Mouse (Mus musculus) kidney, adult 9 months (tissue): ENCODE results near the gene Zfp90.

Experiments
- DNase-seq: peaks from one replicate; pipeline ENCODE4 v3.0.0; 2022

Zfp90 gene

DNA sequence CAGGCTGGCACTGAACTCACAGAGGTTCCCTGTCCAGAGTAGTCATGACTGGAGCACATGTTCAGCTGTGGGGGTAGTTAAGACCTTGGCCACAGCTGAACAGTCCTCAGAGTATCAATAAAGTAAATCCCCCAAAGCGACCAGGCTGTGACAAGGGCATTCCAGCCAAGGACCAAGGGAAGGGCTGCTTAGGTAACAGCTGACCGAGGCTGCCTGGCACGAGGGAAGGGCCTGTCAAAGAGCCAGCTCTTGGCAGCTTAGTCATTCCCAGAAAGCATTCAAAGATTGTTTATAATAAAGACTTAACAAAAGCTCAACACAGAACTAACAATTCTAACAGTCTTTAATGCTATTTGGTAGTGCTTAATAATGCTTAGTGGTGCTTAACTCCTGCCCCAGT lies 22.7 kb downstream of the Zfp90 start:
- peak; percentile 38 for DNase-seq

DNA sequence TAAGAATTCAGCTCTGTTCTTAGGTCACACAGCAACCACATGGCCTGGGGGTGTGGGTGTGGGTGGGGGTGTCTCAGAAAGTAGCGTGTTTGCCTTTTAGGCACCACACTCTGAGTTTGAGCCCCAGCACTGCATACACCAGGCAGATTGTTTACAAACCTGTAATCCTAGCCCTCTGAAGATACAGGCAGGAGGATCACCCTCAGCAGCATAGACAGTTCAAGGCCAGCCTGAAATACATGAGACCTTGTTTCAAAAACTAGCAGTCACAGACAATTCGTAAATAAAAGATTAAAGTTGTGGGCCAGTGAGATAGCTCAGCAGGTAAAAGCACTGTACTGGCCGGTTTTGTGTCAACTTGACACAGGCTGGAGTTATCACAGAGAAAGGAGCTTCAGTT lies 25.0 kb downstream of the Zfp90 start:
- no peak for DNase-seq

DNA sequence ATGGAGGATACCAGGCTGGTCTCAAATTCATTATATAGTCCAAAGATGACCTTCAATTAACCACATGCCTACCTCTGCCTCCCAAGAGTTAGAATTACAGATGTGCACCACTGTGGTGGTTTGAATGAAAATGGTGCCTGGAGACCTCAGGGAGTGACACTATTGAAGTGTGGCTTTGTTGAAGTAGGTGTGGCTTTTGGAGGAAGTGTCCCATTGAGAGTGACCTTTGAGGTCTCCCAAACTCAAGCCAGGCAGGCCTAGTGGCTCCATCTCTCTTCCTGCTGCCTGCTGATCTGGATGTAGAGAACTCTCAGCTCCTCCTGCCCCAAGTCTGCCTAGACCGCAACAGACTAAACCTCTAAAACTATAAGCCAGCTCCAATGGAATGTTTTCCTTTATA lies 27.6 kb downstream of the Zfp90 start:
- no peak for DNase-seq

DNA sequence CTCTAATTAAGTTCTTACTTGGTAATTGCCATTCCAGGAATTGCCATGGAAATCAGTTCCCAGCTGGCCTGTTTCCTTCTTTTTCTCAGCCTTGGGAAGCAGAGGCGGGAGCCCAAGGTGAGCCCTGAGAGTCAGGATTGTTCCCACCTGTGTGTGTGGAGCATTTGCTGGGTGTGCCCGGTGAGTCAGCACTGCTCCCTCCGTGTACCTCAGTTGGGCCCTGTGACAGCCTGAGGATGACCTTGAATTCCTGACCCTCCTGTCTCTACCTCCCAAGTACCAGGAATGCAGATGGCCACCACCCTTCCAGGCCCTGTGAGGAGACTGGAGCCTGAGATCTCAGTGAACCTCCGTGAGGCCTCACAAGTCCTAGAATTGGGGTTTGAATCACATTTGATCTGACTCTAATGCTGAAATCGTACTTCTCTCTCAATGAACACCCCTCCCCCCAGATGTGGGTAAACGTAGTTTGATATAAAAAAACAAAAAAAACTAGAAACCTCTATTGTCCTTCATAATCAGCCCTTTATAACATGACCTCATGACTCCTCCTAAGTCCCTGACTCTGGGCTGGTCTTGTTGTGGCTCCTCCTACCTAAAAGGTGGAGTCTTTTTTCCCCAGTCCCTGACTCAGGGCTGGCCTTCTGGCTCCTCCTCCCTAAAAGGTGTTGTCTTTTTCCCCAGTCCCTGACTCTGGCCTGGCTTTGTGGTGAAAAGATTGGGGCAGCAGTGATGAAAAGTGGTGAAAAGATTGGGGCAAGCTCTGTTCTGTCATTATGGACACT lies 36.4 kb downstream of the Zfp90 start:
- no peak for DNase-seq

DNA sequence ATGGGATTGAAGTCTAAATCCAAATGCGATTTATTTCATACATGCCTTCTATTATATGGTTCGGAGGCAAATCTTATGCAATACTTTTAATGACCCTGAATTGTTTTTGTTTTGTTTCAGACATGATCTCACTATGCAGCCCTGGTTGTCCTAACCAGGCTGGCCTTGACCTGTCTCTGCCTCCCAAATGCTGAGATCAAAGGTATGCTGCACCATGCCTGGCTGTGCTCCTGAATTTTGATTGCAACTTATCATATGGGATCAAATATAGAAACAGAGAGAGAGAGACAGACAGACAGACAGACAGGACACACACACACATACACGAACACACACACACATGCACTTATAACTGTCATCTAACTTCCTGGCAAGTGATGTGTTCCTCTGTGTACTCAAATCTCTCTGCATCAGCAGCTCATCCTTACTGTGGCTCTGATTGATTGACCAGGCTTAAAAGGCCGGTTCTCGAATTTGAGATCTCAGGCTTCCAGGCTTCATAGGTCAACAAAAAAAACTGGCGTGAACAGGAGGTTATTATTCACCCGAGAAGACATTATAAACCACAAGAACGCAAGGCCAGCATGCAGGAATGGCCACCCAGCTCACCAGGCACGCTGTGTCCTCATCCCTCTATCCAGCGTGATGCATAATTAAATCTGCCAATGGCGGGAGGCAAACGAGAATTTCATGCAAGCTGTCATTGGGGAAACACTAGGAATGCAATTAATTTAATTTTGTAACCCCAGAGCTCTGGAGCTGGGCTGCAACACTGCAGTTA lies 37.8 kb downstream of the Zfp90 start:
- DNase-seq = no peak

DNA sequence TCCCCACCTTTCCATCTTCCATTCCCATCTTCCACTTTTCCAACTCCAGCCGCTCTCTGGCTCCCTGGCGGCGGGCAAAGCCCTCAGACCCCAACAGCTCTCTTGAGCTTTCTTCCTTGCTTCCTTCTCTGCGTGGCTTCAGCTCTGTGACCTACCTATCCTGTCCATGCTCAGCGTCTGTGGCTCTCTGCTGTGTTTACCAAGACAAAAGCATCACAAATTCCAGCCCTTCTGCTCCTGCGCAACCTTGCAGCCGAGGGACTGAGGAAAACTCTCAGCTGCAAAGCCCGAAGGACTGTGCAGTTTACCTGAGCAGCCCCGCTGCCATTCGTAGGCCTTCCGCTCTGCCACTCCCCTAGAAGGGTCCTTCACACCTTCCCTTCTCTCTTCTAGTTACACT lies 38.9 kb downstream of the Zfp90 start:
- no peak for DNase-seq

DNA sequence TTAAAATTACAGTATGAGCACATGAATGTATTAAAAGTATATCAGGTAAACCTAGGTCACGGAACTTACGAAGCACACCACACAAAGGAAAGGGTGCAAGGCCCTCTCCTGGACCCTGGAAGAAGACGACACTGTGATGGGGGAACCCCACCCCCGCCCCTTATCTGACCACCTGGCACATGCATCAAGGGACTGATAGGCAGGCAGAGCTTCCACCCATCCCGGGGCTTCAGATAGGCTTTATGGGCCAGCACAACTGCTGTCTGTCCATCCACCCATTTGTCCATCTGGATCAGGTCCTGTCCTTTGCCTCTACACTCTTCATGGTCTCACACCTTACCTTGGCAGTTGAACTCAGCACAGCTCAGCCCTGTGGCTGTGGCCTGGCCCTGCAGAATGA lies 47.0 kb downstream of the Zfp90 start:
- DNase-seq = no peak

DNA sequence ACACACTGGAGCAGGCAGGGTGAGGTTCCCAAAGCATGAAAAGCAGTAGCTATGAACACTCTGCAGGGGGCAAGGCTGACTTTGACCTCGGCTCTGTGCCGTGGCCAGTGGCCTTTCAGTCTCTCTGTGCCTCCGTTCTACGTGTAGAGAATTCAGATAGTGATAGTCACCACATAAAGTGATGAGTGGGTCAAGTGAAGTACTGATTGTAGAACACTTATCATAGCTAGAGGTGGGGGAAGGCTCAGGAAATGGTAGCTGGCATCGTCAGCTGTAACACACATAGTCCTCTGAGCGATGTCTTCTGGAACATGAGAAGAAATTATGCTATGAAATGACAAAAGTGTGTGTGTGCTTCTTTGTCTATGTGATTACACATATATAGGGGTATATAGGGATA lies 48.7 kb downstream of the Zfp90 start:
- no peak for DNase-seq

DNA sequence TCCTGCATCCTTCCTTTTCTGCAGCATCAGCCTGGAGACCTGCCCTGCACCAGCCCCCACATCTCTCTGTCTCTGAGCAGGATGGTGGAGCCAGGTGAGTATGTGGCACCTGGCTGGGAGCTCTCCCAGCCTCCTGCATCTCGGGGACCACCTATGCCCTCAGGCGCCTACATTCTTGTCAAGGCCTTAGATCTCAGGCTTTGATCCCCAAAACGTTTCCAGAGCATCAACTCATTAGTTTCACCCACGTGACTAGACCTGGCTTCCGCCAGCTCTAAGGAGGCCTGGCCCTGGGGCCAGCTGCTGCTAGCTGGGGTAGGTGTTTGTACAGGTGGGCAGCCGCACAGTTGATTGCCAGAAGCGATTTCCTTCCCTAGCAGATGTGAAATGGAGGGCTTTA lies 54.4 kb downstream of the Zfp90 start:
- no peak for DNase-seq

DNA sequence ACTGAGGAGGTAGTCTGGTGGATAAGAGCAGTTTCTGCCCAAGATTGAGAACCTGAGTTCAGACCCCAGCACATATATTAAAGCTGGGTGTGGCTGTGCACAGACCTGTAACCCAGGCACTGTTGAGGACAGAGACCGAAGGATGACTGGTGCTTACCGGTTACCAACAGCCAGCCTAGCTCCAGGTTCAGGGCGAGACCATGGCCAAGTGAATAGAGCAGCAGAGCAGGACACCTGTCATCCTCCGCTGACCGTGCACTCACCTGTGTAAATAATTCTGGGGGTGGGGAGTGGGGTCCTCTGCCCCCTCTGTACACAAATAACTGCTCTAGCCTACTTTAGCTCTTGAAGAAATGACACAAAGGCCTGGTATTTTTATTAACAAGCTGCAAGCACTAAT lies 58.9 kb downstream of the Zfp90 start:
- no peak for DNase-seq
